Mouse (Mus musculus) ES-E14 (cell line): ENCODE results near the gene St6galnac3. TPM values are rescaled to one million over a fixed set of nuclear protein-coding genes. Genes with fewer than 3 reads are reported as not detected.

Experiments
- DNase-seq: peaks from one replicate; pipeline ENCODE4 v3.0.0-alpha.2; 2013; ENCODE audit warnings: low read depth, low spot score
- H3K27ac ChIP-seq: 2 replicates; pipeline ENCODE4 v1.5.1; 2012; ENCODE audit warnings: low read depth, mild to moderate bottlenecking, low read length, moderate library complexity, mixed read lengths; ENCODE audit not compliant: poor library complexity, insufficient read depth, severe bottlenecking
- H3K36me3 ChIP-seq: 2 replicates; pipeline ENCODE4 v1.6.1; 2012; ENCODE audit warnings: mild to moderate bottlenecking, low read length, moderate library complexity, mixed read lengths; ENCODE audit not compliant: control insufficient read depth, poor library complexity, insufficient read depth, severe bottlenecking
- H3K4me1 ChIP-seq, 2 experiments: fragments of 150-350 bp in 1 of 2; sonication (generic) in 1 of 2; 2 replicates each; pipeline ENCODE4 v1.6.1; 2012; ENCODE audit warnings: low read length in 2 of 2, mild to moderate bottlenecking in 1 of 2, mixed read lengths in 1 of 2; ENCODE audit not compliant: control insufficient read depth in 2 of 2, insufficient read depth in 2 of 2, poor library complexity in 1 of 2
- H3K4me3 ChIP-seq, 2 experiments: fragments of 150-350 bp in 1 of 2; sonication (generic) in 1 of 2; 2 replicates each; pipeline ENCODE4 v1.5.1; 2012; ENCODE audit warnings: low read length in 2 of 2, low read depth in 1 of 2, mild to moderate bottlenecking in 1 of 2, mixed read lengths in 1 of 2; ENCODE audit not compliant: insufficient read depth in 1 of 2, poor library complexity in 1 of 2, severe bottlenecking in 1 of 2
- H3K9ac ChIP-seq: 2 replicates; pipeline ENCODE4 v1.6.1; 2012; ENCODE audit warnings: low read depth, mild to moderate bottlenecking, low read length, mixed read lengths; ENCODE audit not compliant: poor library complexity, insufficient read depth, severe bottlenecking
- H3K9me3 ChIP-seq: fragments of 150-350 bp; sonication (generic); 2 replicates; pipeline ENCODE4 v1.6.1; 2012; ENCODE audit warnings: low read depth, mild to moderate bottlenecking, low read length; ENCODE audit not compliant: control insufficient read depth, insufficient read depth
- CHD2 ChIP-seq: IDR thresholded peaks from 2 replicates; pipeline ENCODE4 v1.6.1; 2014; ENCODE audit warnings: mild to moderate bottlenecking, low read depth, low read length, inconsistent platforms
- HCFC1 ChIP-seq: IDR thresholded peaks from 2 replicates; pipeline ENCODE4 v1.6.1; 2012; ENCODE audit warnings: low read length, inconsistent platforms, borderline replicate concordance; ENCODE audit not compliant: insufficient read depth
- MAFK ChIP-seq: IDR thresholded peaks from 2 replicates; pipeline ENCODE4 v1.6.1; 2014; ENCODE audit warnings: mild to moderate bottlenecking, low read depth, low read length, inconsistent platforms; ENCODE audit not compliant: insufficient read depth
- ZC3H11A ChIP-seq: IDR thresholded peaks from 2 replicates; pipeline ENCODE4 v1.6.1; 2012; ENCODE audit warnings: low read depth, mild to moderate bottlenecking, inconsistent platforms, low read length, borderline replicate concordance
- ZNF384 ChIP-seq: IDR thresholded peaks from 2 replicates; pipeline ENCODE4 v1.6.1; 2012; ENCODE audit warnings: low read depth, low read length, inconsistent platforms
- in situ Hi-C, 2 experiments: fragments of 600-800 bp; cut with MboI; formaldehyde crosslinking; loops; one replicate each; pipeline ENCODE4 v1.15.1; 2025; ENCODE audit warnings: low sequenced_read_pairs in 2 of 2, inconsistent platforms in 1 of 2; ENCODE audit not compliant: unreplicated experiment in 2 of 2
- total RNA-seq: library from RNA; depleted of rRNA; stranded (reverse); fragments of 300-350 nt; gene quantifications from 2 replicates; pipeline ENCODE4 v1.2.3, GENCODE M21; 2012; rRNA removed

The St6galnac3 gene
- total RNA-seq, 1 experiment, result 3.8 TPM

DNA sequence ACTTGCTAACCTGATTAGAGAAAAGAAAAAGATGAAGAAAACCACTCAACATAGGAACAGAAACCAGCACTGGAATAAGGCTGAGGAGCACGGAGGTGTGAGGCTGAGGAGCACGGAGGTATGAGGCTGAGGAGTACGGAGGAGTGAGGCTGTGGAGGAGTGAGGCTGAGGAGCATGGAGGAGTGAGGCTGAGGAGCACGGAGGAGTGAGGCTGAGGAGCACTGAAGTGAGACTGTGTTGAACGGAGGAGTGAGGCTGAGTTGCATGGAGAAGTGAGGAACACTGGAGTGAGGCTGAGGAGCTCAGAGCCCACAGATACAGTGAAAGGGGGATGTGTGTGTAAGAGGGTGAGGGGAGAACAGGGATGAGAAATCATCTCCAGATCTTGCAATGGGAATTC is 564.3 kb downstream of the St6galnac3 start:
- in situ Hi-C loops, result no loop called here
- no peak for TF ChIP-seq ZC3H11A
- no peak for TF ChIP-seq HCFC1
- no peak for TF ChIP-seq MAFK
- no peak for TF ChIP-seq ZNF384
- H3K4me1 ChIP-seq, result no peaks in the 10 kb centered on the region
- DNase-seq, result no peak
- H3K36me3 ChIP-seq, result no peaks in the 10 kb centered on the region
- H3K27ac ChIP-seq, result no peak overlapping the region
- H3K9ac ChIP-seq, result no peak overlapping the region
- H3K4me3 ChIP-seq, result no peak overlapping the region
- no peaks in the 10 kb centered on the region for H3K9me3 ChIP-seq

DNA sequence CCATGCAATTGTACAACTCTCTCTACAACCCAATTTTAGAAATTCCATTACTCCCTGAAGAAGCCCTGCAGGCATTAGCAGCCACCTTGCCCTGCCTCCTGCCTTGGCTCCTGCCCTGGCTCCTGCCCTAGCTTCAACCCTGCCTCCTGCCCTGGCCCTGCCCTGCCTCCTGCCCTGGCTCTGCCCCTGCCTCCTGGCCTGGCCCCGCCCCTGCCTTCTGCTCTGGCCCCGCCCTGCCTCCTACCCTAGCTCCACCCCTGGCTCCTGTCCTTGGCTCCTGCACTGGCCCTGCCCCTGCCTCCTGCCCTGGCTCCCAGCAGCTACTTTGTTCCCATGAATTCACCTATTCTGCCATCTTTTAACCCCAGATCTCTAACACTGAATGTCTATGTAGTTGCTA is 576.1 kb downstream of the St6galnac3 start:
- no peak overlapping the region for H3K9ac ChIP-seq
- H3K27ac ChIP-seq, result no peak overlapping the region
- in situ Hi-C loops, result no loop called here
- no peak overlapping the region for H3K4me3 ChIP-seq
- no peaks in the 10 kb centered on the region for H3K36me3 ChIP-seq
- peak; percentile 28 for DNase-seq
- no peak for TF ChIP-seq ZC3H11A
- TF ChIP-seq ZNF384, result no peak
- no peak for TF ChIP-seq MAFK
- TF ChIP-seq HCFC1, result no peak
- no peak for TF ChIP-seq CHD2
- no peaks in the 10 kb centered on the region for H3K9me3 ChIP-seq
- H3K4me1 ChIP-seq, result 0 out of 4 replicates have a peak, but pooled peaks cover 0 to 2% of the 10 kb centered on the region in 2 experiments

Other genes starting within 250 kb of the St6galnac3 start
- gene Asb17, start 119.0 kb upstream of the St6galnac3 start, total RNA-seq, result 0.11 TPM in 1 of 2 replicates, not detected in the other
- gene Msh4, start 181.0 kb upstream of the St6galnac3 start, total RNA-seq, result 1.4 and 2.0 TPM in 2 replicates
- gene Rabggtb, start 187.8 kb upstream of the St6galnac3 start, total RNA-seq, result 243 and 307 TPM in 2 replicates
- gene Acadm, start 219.5 kb upstream of the St6galnac3 start, total RNA-seq, result 94.5 and 101 TPM in 2 replicates
- 0.09 and 0.16 TPM in 2 replicates for gene Slc44a5, start 248.3 kb upstream of the St6galnac3 start, total RNA-seq